Mouse (Mus musculus) midbrain, embryonic 14.5 days (tissue): Measurements from ENCODE around the gene Pola2. TPM values are rescaled to one million over a fixed set of nuclear protein-coding genes. Genes with fewer than 3 reads are reported as not detected.

Experiments used
- ATAC-seq: fragments of 200-750 bp; cut with Nextera tagmentation; 2 replicates; pipeline ENCODE4 v1.8.0; 2017; ENCODE audit warnings: moderate number of reproducible peaks, moderate library complexity; ENCODE audit not compliant: low FRiP score, low TSS enrichment
- DNase-seq: peaks from one replicate; pipeline ENCODE4 v3.0.0-alpha.2; 2015
- H3K27ac ChIP-seq: fragments of 300-500 bp; sonication (generic); replicated peaks from 2 replicates; pipeline ENCODE4 v1.5.1; 2014; ENCODE audit warnings: mild to moderate bottlenecking, low read depth, low read length, moderate library complexity
- H3K27me3 ChIP-seq: fragments of 300-500 bp; sonication (generic); 2 replicates; pipeline ENCODE4 v1.6.1; 2014; ENCODE audit warnings: low read length, control low read depth, mixed read lengths; ENCODE audit not compliant: control insufficient read depth, insufficient read depth
- H3K36me3 ChIP-seq: fragments of 300-500 bp; sonication (generic); 2 replicates; pipeline ENCODE4 v1.6.1; 2014; ENCODE audit warnings: low read length, control low read depth; ENCODE audit not compliant: control insufficient read depth, insufficient read depth
- H3K4me1 ChIP-seq: fragments of 300-500 bp; sonication (generic); 2 replicates; pipeline ENCODE4 v1.6.1; 2014; ENCODE audit warnings: mild to moderate bottlenecking, antibody characterized with exemption, low read length, control low read depth; ENCODE audit not compliant: control insufficient read depth, insufficient read depth
- H3K4me2 ChIP-seq: fragments of 300-500 bp; sonication (generic); 2 replicates; pipeline ENCODE4 v1.6.1; 2014; ENCODE audit warnings: mild to moderate bottlenecking, low read length, moderate library complexity
- H3K4me3 ChIP-seq: fragments of 300-500 bp; sonication (generic); replicated peaks from 2 replicates; pipeline ENCODE4 v1.5.1; 2014; ENCODE audit warnings: low read depth, low read length
- H3K9ac ChIP-seq: fragments of 300-500 bp; sonication (generic); replicated peaks from 2 replicates; pipeline ENCODE4 v1.6.1; 2014; ENCODE audit warnings: mild to moderate bottlenecking, low read length, moderate library complexity
- H3K9me3 ChIP-seq: fragments of 300-500 bp; sonication (generic); 2 replicates; pipeline ENCODE4 v1.6.1; 2016; ENCODE audit warnings: low read length, control low read depth, mixed read lengths; ENCODE audit not compliant: control insufficient read depth
- WGBS: fragments of 180-500 bp; shearing (Covaris S2); extraction: QIAGEN DNeasy Blood & Tissue Kit; methylation state at CpG from one replicate; pipeline ENCODE4 v1.1.7; 2014; 5-methylcytosine and 5-hydroxymethylcytosine counted together
- polyA plus RNA-seq: library from polyadenylated mRNA; unstranded; fragments of >200 nt; fragmentation: Nextera tagmentation; extraction: Ambion mirVana; gene quantifications from 2 replicates; pipeline ENCODE4 v1.2.1, GENCODE M21; 2014

Pola2 gene
- polyA plus RNA-seq, 1 experiment from 2014 or later, result 23.4 TPM

DNA sequence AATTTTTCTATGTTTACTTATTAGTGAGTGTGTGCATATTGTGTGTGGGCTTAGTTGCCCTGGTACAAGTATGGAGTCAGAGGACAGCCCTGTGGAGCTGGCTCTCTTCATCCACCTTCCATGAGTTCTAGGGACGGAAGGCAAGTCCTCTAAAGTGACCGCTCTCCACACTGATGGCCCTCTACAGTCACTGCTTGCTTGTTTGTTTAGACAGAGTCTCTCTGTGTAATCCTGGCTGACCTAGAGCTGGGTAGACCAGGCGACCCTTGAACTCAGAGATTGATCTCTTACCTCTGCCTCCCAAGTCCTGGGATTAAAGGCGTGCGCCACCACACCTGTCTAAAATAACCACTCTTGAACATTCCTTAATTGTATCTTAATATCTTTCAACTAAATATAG is 6.6 kb downstream of the Pola2 start:
- WGBS, result 94% methylated on average over 5 of the region's 5 CpGs
- Histone ChIP-seq H3K4me1 (no peaks in the 10 kb centered on the region), H3K9me3 (no peaks in the 10 kb centered on the region), H3K4me2 (no peak overlapping the region), H3K27me3 (no peaks in the 10 kb centered on the region), H3K36me3 (peaks cover 20% of the 10 kb centered on the region), H3K4me3 (no peak overlapping the region), H3K27ac (no peak overlapping the region), H3K9ac (no peak overlapping the region)
- DNase-seq (no peak), ATAC-seq (no peak)

GRCm38 (mm10) chr19:5956685-5957084 is 7.3 kb downstream of the Pola2 start:
- no peak for ATAC-seq
- Histone ChIP-seq H3K36me3 (peaks cover 25% of the 10 kb centered on the region), H3K9me3 (no peaks in the 10 kb centered on the region), H3K4me2 (no peak overlapping the region), H3K4me1 (no peaks in the 10 kb centered on the region), H3K27ac (no peak overlapping the region), H3K9ac (no peak overlapping the region), H3K4me3 (no peak overlapping the region), H3K27me3 (no peaks in the 10 kb centered on the region)
- 35% methylated on average over 3 of the region's 3 CpGs for WGBS
- peak; percentile 82 for DNase-seq

GRCm38 (mm10) chr19:5955704-5956670 is 8.0 kb downstream of the Pola2 start:
- H3K9me3 ChIP-seq, result no peaks in the 10 kb centered on the region
- H3K27ac ChIP-seq, result no peak overlapping the region
- H3K9ac ChIP-seq, result no peak overlapping the region
- WGBS, result 92% methylated on average over 28 of the region's 28 CpGs
- DNase-seq, result no peak
- H3K4me3 ChIP-seq, result no peak overlapping the region
- no peak for ATAC-seq
- H3K4me1 ChIP-seq, result no peaks in the 10 kb centered on the region
- no peak overlapping the region for H3K4me2 ChIP-seq
- peaks cover 31% of the 10 kb centered on the region for H3K36me3 ChIP-seq
- H3K27me3 ChIP-seq, result no peaks in the 10 kb centered on the region

DNA sequence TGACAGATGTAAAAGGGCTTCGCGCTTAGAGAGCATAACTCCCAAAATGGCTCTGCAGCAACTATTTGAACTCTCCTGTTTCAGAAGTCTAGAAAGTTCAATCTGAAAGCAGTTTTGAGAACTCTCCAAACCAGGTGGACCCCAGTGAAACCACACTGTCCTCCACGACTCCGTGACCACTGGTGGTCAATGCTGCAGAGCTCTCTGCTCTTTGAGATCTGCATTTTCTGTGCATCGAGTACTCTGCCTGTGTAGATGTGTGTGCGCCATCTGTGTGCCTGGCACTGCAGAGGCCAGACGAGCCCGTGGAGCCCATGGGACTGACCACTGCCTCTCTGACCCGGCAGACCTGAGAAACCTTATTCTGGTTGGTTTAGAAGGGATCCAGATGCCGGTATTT is 9.1 kb downstream of the Pola2 start:
- WGBS, result 92% methylated on average over 10 of the region's 10 CpGs

GRCm38 (mm10) chr19:5954031-5954710 is 9.8 kb downstream of the Pola2 start:
- Histone ChIP-seq H3K4me1 (no peaks in the 10 kb centered on the region), H3K4me2 (no peak overlapping the region), H3K36me3 (peaks cover 47% of the 10 kb centered on the region), H3K27me3 (no peaks in the 10 kb centered on the region), H3K9me3 (no peaks in the 10 kb centered on the region), H3K4me3 (no peak overlapping the region), H3K27ac (no peak overlapping the region), H3K9ac (no peak overlapping the region)
- no peak for DNase-seq
- ATAC-seq, result no peak
- 92% methylated on average over 22 of the region's 22 CpGs for WGBS

More for the DNA sequence above, 9.1 kb downstream of the Pola2 start:
- Histone ChIP-seq H3K27me3 (no peaks in the 10 kb centered on the region), H3K4me2 (no peak overlapping the region), H3K4me3 (no peak overlapping the region), H3K27ac (no peak overlapping the region), H3K9ac (no peak overlapping the region), H3K4me1 (no peaks in the 10 kb centered on the region), H3K9me3 (no peaks in the 10 kb centered on the region), H3K36me3 (peaks cover 41% of the 10 kb centered on the region)
- no peak for ATAC-seq
- no peak for DNase-seq

- H3K9ac ChIP-seq, result no peak overlapping the region
- no peaks in the 10 kb centered on the region for H3K4me1 ChIP-seq
- no peak for DNase-seq
- ATAC-seq, result no peak
- H3K36me3 ChIP-seq, result peaks cover 50% of the 10 kb centered on the region
- H3K4me3 ChIP-seq, result no peak overlapping the region
- no peak overlapping the region for H3K27ac ChIP-seq
- H3K4me2 ChIP-seq, result no peak overlapping the region
- H3K9me3 ChIP-seq, result no peaks in the 10 kb centered on the region
- no peaks in the 10 kb centered on the region for H3K27me3 ChIP-seq
- WGBS, result 95% methylated on average over 19 of the region's 19 CpGs
Measured at GRCm38 (mm10) chr19:5953201-5953770, 10.7 kb downstream of the Pola2 start.

GRCm38 (mm10) chr19:5952071-5952691 is 11.8 kb downstream of the Pola2 start:
- 93% methylated on average over 13 of the region's 13 CpGs for WGBS
- ATAC-seq (no peak), DNase-seq (no peak)
- Histone ChIP-seq H3K9ac (no peak overlapping the region), H3K27ac (no peak overlapping the region), H3K9me3 (no peaks in the 10 kb centered on the region), H3K36me3 (peaks cover 48% of the 10 kb centered on the region), H3K4me3 (no peak overlapping the region), H3K4me2 (no peak overlapping the region), H3K4me1 (no peaks in the 10 kb centered on the region), H3K27me3 (no peaks in the 10 kb centered on the region)

- no peak for DNase-seq
- 95% methylated on average over 16 of the region's 16 CpGs for WGBS
- Histone ChIP-seq H3K27me3 (no peaks in the 10 kb centered on the region), H3K4me2 (no peak overlapping the region), H3K9me3 (no peaks in the 10 kb centered on the region), H3K9ac (no peak overlapping the region), H3K36me3 (peaks cover 48% of the 10 kb centered on the region), H3K27ac (no peak overlapping the region), H3K4me1 (no peaks in the 10 kb centered on the region), H3K4me3 (no peak overlapping the region)
- ATAC-seq, result no peak
Measured at GRCm38 (mm10) chr19:5951631-5952030, 12.4 kb downstream of the Pola2 start.
